ENCODE assay signal across 8 mouse cellular contexts in the genomic region with DNA sequence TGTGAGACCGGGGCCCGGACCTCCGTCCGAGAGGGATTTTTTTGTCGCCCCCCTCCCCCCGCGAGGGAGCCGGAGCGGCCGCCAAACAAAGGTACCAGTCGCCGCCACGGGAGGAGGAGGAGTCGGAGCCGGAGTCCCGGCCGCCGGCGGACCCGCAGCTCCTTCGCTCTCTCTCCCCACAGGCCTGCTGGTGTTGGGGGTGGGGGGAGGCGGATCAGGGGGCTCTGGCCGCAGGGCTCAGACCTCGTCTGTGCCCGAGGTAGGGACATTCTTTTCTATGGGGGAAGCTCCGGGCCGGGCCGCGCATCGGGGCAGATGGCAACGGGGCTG. TPM values are rescaled to one million over a fixed set of nuclear protein-coding genes. Genes with fewer than 3 reads are reported as not detected.
DNase-seq lines count a peak whose midpoint lies in the region; ATAC-seq and TF ChIP-seq lines count a peak whose summit lies in the region.

No protein-coding gene starts in this region.

- H3K36me3 ChIP-seq in embryonic facial prominence, embryonic 15.5 days, result peaks cover 2% of the 10 kb centered on the region; the same call in 1 of the 2 replicates
- H3K36me3 ChIP-seq in intestine, postnatal 0 days (ENCODE audit: control insufficient read depth, insufficient read depth), result peaks cover 5% of the 10 kb centered on the region
- H3K36me3 ChIP-seq in neural tube, embryonic 13.5 days, result peaks cover 16% of the 10 kb centered on the region; the same call in 1 of the 2 replicates

- ATAC-seq in embryonic facial prominence, embryonic 15.5 days (ENCODE audit: insufficient number of reproducible peaks, low FRiP score, low TSS enrichment, low read depth), result peak; percentile 53
- peak; percentile 42 for ATAC-seq in intestine, postnatal 0 days
- ATAC-seq in neural tube, embryonic 13.5 days (ENCODE audit: low read depth), result peak; percentile 50

- peak overlapping the region; percentile 63 for H3K4me2 ChIP-seq in embryonic facial prominence, embryonic 15.5 days (replicated peaks)
- peak overlapping the region; percentile 80 for H3K4me2 ChIP-seq in intestine, postnatal 0 days (replicated peaks; ENCODE audit: low read depth)
- peak overlapping the region; percentile 78 for H3K4me2 ChIP-seq in neural tube, embryonic 13.5 days

- no peaks in the 10 kb centered on the region for H3K9me3 ChIP-seq in embryonic facial prominence, embryonic 15.5 days (replicated peaks)
- no peaks in the 10 kb centered on the region for H3K9me3 ChIP-seq in intestine, postnatal 0 days (ENCODE audit: control insufficient read depth)
- H3K9me3 ChIP-seq in neural tube, embryonic 13.5 days, result no peaks in the 10 kb centered on the region

- TF ChIP-seq POLR2A in lung, adult 2 months (IDR thresholded peaks at IDR 0.05; ENCODE audit: borderline replicate concordance, extremely low read depth, low read depth, low read length), result 0 out of 2 replicates have a peak, but pooled peaks have one; percentile 23

- no peak for DNase-seq in lung, adult 2 months
- DNase-seq in lung, adult 18-20 months, result no peak
- no peak for DNase-seq in right cerebral cortex, postnatal 10 days (ENCODE audit: low spot score in 2 of 2)
- DNase-seq in MN1 (ENCODE audit: low spot score), result no peak
- DNase-seq in kidney, postnatal 25 days, result no peak

- H3K4me3 ChIP-seq in lung, adult 2 months (replicated peaks; ENCODE audit: extremely low read depth, low read depth, low read length), result peak overlapping the region; percentile 88
- H3K4me3 ChIP-seq in embryonic facial prominence, embryonic 15.5 days (replicated peaks), result peak overlapping the region; percentile 85
- H3K4me3 ChIP-seq in intestine, postnatal 0 days (ENCODE audit: low read depth, low read length), result peak overlapping the region; percentile 100
- H3K4me3 ChIP-seq in neural tube, embryonic 13.5 days, result peak overlapping the region; percentile 98

- H3K4me1 ChIP-seq in lung, adult 2 months (ENCODE audit: control insufficient read depth, insufficient read depth, low read length), result peaks cover 9% of the 10 kb centered on the region
- peaks cover 18% of the 10 kb centered on the region for H3K4me1 ChIP-seq in embryonic facial prominence, embryonic 15.5 days
- peaks cover 2% of the 10 kb centered on the region; the same call in 1 of the 2 replicates for H3K4me1 ChIP-seq in intestine, postnatal 0 days (replicated peaks; ENCODE audit: control insufficient read depth, insufficient read depth, low read length)
- peaks cover 58% of the 10 kb centered on the region for H3K4me1 ChIP-seq in neural tube, embryonic 13.5 days (replicated peaks)

- WGBS in lung, adult 2 months, result 2% methylated on average over 30 of the region's 31 CpGs
- WGBS in embryonic facial prominence, embryonic 15.5 days, result 0% methylated on average over 27 of the region's 31 CpGs
- WGBS in intestine, postnatal 0 days, result 0% methylated on average over 16 of the region's 31 CpGs
- WGBS in neural tube, embryonic 13.5 days, result 0% methylated on average over 17 of the region's 31 CpGs

- no peaks in the 10 kb centered on the region for H3K27me3 ChIP-seq in embryonic facial prominence, embryonic 15.5 days
- H3K27me3 ChIP-seq in intestine, postnatal 0 days (replicated peaks; ENCODE audit: control insufficient read depth, insufficient read depth, low read length), result no peaks in the 10 kb centered on the region
- no peaks in the 10 kb centered on the region for H3K27me3 ChIP-seq in neural tube, embryonic 13.5 days

- H3K27ac ChIP-seq in embryonic facial prominence, embryonic 15.5 days (replicated peaks), result peak overlapping the region; percentile 98
- H3K27ac ChIP-seq in intestine, postnatal 0 days (ENCODE audit: low read depth, low read length), result peak overlapping the region; percentile 97
- peak overlapping the region; percentile 98 for H3K27ac ChIP-seq in neural tube, embryonic 13.5 days (replicated peaks)

- peak overlapping the region; percentile 96 for H3K9ac ChIP-seq in embryonic facial prominence, embryonic 15.5 days
- H3K9ac ChIP-seq in intestine, postnatal 0 days (ENCODE audit: low read depth, low read length), result peak overlapping the region; percentile 98
- H3K9ac ChIP-seq in neural tube, embryonic 13.5 days, result peak overlapping the region; percentile 99

- TF ChIP-seq CTCF in lung, adult 2 months (IDR thresholded peaks at IDR 0.05; ENCODE audit: insufficient read depth, low read length), result no peak
- no peak for TF ChIP-seq CTCF in intestine, postnatal 0 days (IDR thresholded peaks at IDR 0.05; ENCODE audit: low read depth)

RNA-seq across cellular contexts. Expression of a gene that starts 0.6 kb away (rescaled TPM):
- 7.1 and 12.0 TPM in 2 replicates for polyA plus RNA-seq in lung, adult 2 months (2012; rRNA removed)
- 48.3 and 48.7 TPM in 2 replicates for polyA plus RNA-seq in embryonic facial prominence, embryonic 15.5 days (2015; fragmentation: Nextera tagmentation; extraction: Ambion mirVana)
- 31.5 and 32.2 TPM in 2 replicates for polyA plus RNA-seq in intestine, postnatal 0 days (2015; fragmentation: Nextera tagmentation; extraction: Ambion mirVana)
- polyA plus RNA-seq in neural tube, embryonic 13.5 days (2015; fragmentation: Nextera tagmentation; extraction: Ambion mirVana), result 73.4 and 83.1 TPM in 2 replicates

RNA-seq across cellular contexts. Expression of a gene that starts 0.9 kb away (rescaled TPM):
- 4.9 and 7.9 TPM in 2 replicates for polyA plus RNA-seq in lung, adult 2 months (2012; rRNA removed)
- 76.0 and 76.3 TPM in 2 replicates for polyA plus RNA-seq in embryonic facial prominence, embryonic 15.5 days (2015; fragmentation: Nextera tagmentation; extraction: Ambion mirVana)
- polyA plus RNA-seq in intestine, postnatal 0 days (2015; fragmentation: Nextera tagmentation; extraction: Ambion mirVana), result 25.6 and 34.3 TPM in 2 replicates
- 87.8 and 89.9 TPM in 2 replicates for polyA plus RNA-seq in neural tube, embryonic 13.5 days (2015; fragmentation: Nextera tagmentation; extraction: Ambion mirVana)

RNA-seq across cellular contexts. Expression of a gene that starts 24.5 kb away (rescaled TPM):
- 14.2 and 22.0 TPM in 2 replicates for polyA plus RNA-seq in lung, adult 2 months (2012; rRNA removed)
- polyA plus RNA-seq in embryonic facial prominence, embryonic 15.5 days (2015; fragmentation: Nextera tagmentation; extraction: Ambion mirVana), result 53.8 and 56.7 TPM in 2 replicates
- 25.7 and 26.9 TPM in 2 replicates for polyA plus RNA-seq in intestine, postnatal 0 days (2015; fragmentation: Nextera tagmentation; extraction: Ambion mirVana)
- 93.6 and 102 TPM in 2 replicates for polyA plus RNA-seq in neural tube, embryonic 13.5 days (2015; fragmentation: Nextera tagmentation; extraction: Ambion mirVana)
